Mouse (Mus musculus) frontal cortex, postnatal 14 days (tissue): ENCODE results near the gene Alk.

Experiments used
- DNase-seq, 2 experiments: peaks; one replicate each; pipeline ENCODE4 v3.0.0; 2022; ENCODE audit warnings: low spot score in 2 of 2

The Alk gene

DNA sequence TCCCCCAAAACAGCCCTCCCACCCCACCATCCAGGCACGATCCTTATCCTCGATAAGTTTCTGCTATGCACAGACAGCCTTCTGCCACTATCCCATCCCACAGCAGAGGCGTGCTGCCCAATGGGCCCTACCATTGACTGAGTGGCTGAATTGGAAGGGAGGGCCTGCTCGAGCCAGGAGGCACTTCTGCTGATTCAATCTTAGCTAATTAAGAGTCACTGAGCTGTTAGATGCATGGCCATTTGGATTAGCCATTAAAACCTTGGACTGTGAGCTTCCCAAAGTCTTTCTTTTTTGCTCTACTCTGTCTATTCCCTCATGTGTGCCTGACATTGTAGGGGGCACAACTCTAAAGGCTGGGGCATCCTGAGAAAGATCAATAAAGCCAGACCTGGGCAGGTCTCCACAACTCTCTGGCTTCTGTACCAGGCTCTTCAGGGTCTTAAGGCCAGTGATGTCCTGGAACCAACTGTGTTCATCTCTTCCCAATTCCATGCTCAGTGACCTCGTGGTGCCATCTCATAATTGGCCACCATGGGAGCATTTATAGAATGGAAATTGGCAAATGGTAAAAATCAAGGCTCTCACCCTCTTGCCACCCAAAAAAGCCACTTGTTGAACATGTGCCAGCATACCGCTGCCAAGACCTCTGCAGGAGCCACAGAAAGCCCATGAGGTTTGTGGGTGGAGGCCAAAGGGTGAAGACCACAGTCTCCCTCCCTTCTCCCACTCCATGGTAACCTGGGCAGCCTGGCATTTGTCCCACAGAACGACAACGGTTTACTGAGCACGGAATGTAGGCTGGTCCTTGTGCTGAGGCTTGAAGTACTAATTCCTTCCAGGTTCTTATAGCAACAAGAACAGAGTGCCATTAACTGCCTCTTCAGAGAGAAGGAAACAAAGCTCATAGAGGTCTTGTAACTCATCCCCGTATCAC, 582.4 kb downstream of the Alk start:
- no peak for DNase-seq

DNA sequence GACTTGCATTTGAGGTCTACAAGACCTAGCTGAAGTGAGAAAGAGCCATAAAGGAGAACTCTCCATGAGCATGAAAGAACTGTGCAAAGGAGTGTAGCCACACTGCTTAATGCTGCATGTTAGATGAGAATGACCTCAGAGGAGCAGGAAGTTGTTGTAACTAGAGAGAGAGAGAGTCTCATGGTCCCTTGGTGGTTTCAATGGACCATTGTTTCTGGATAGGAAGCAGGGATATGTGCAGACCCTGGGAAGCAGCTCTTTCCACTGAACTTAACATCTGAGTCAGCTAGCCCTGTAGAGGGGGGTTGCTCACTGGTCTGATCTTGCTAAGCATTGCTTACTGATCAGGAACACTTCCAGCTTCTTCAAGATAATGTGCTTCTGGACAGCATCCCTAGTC, 587.1 kb downstream of the Alk start:
- DNase-seq: no peak

DNA sequence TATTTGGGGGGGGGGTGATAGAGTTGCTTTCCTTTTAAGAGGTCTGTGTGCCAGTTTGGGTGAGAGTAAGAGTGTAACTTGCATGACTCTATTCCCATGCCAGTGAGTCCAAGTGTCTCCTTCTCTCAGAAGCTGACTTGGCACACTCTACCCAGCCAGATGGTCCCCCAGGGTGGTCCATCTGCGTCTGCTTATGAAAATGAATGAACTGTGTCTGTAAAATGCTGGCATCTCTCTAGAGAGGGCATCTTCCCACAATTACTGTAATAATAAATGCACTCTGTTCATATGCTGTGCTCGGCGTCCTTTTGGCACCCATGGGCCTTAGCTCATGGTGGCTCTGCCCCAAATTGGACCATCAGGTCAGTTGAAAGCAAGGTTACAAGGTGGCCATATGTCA, 589.2 kb downstream of the Alk start:
- peak in 1 of 2 experiments; percentile 10 for DNase-seq

DNA sequence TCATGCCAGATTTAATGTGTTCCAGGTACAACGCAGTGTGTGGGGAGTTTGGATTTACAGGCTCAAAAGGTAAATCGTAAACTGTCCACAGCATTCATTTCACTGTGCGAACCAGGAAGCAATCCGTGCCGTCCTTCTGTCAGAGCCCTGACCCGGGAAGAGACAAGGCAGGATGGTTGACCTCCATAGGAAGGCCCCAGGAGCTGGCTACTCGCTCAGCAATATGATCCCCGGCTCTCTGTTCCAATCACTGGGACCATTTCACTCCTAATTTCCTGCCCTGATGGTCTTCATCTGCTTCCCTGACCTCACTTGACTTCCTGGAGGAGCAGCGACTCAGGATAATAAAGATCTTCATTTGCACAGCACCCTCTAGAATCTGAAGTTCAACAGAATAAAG, 591.7 kb downstream of the Alk start:
- DNase-seq: no peak

DNA sequence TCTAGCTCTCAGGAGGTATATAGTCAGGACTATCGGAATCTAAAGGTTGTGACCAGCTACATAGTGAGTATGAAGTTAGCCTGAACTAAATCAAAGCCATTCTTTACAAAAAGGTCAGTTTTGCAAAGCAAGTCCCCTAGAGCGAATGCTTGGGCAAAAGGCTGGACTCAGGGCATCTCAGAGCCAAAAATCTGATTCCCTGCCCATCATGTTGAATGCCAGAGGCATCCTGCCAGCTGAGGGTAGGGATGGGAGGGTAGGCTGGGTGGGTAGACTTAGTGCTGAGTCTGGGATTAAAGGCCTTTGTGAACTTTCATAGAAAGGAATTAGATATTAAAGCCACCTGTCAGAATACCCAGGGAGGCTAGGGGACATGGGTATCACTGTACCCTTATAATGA, 594.6 kb downstream of the Alk start:
- no peak for DNase-seq

DNA sequence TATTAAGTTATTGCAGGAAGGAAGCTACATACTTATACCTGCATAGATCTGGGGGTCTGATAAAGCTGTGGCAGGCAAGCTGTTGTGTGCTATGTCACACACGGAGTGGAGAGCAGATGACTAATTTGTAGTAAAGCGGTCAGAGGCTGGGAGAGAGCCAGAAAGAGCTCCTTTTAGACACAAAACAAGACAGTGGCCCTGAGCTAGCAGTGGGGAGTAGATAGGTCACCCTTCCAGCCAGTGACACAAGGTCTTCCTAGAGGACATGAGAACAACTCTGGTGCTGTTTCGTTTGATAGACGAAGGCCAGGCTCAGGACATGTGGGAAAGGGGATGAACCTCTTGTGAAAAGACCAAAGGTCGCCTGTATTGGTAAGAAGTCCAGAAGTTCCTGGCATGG, 596.0 kb downstream of the Alk start:
- DNase-seq: no peak

DNA sequence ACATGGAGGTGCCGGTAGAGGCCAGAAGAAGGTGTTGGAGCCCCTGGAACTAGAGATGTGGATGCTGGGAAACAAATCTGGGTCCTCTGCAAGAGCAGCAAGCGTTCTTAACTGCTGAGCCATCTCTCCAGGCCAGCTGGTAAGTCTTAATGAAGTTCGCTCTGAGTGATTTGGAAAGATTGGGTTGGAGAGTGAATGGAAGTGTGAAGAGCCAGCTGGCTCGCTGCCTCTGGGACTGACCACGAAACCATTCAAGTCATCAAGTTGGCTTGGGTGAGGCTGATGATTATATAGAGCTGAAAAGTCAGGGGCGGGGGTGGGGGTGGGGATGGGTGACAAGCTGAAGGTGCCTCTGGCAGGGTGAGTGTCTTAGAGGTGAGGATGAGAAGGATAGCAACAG, 599.1 kb downstream of the Alk start:
- no peak for DNase-seq

DNA sequence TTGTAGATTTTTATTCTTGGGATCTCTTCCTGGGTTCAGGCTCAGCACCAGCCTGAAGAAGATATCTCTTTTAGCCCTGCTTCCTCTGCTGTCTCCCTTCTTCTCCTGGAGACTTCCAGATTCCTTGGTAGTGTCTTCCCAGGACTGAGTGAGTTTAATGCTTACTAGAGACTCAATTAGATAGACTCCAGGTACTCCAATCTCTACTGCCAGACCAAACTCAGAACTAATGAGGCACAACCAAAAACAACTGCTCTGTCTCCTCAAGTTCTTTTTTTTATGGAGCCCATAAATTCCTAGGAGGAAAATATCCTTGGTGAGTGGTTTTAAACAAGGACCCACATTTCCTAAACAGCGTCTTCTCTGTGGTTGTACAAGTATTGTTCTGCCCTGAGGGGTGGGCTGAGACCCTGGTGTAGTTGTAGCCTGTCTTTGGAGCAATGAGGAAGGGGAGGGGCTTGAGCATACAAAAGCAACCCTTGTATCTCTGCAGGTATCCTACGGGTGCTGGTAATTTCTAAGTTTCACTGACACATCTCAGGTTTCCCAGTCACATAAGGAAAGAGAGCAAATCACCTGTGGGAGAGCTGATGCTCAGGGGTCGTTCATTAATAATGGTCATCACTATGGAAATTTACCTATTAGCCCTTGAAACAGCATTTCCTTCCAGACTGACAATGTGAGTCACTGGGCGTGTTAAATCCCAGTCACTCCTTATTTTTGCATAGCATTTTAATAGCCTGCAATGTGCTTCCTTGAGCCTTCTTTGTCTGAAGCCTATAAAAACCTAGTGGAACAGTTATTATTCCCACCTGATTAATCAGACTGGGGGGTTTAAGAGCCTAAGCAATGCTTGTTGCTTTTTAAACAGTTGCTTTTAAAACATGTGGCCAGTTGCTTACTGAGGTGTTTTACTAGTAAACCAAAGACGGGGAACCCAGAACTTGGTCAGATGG, 604.6 kb downstream of the Alk start:
- DNase-seq: no peak

DNA sequence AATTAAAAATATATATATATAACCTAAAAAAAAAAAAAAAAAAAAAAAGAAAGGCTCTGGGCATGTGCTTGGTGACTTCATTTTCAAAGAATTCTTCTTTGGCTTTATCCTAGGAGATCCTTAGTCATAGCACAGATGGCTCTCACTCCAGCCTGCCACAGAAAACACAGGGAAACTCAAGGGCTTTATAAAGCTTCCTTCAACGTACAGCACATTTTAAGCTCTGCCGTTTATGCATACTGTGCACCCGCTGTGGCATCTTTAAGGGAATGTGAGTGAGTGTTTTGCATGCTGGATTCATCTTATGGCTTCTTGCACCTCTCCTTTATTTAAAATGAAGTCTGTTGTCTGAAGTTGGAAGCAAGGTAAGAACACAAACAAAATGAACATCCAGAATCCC, 606.7 kb downstream of the Alk start:
- DNase-seq: peak; percentile 16 to 29

DNA sequence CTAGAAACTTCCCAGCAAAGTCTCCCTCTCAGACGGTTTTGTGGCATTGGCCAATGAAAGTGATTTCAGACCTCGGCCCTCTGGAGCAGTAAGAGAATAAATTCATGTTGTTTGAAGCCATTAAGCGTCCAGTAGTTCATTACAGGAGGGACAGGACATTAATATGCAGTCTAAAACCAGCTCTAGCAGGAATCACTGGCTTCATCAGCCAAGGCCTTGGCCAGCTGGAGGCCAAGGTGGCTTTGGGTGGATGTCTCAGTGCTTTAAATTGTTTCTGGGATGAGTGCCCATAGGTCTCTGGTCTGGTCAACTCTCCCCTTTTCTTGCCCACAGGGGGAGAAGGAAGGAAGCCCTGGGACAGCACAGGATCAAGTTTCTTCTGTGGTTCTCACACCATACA, 608.9 kb downstream of the Alk start:
- no peak for DNase-seq

DNA sequence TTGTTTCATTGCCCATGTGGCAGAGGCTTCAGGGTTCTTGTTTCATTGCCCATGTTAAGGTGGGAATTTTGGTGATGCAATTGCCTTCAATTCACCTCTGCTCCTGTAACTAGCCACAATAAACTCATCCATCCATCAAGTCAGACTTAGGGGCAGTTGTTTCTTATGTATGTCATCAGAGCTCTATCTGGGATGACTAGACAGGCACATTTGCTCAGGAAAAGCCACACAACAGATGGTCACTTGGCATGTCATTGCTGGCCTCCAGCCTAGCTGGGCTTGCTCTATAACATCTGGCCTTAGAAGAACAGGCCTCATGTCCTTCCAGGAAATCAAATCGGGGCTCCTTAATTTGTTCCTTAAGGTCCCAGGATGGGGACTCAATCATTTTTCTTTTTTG, 610.3 kb downstream of the Alk start:
- DNase-seq: no peak

DNA sequence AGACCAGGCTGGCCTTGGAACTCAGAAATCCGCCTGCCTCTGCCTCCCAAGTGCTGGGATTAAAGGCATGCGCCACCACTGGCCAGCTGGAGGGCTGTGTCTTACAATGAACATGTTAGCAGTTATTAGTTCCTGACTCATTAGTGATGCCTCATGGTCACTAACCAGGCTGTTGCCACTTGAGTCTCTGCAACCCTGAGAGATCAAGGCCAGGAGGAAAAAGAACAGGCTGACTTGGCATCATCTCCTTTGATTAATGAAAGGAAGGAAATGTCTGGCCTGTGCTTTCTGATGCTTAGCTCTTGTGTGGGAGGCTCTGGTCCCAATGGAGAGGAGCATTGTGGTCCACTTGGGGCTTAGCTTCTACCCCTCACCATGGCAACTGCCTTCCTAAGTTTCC, 611.4 kb downstream of the Alk start:
- no peak for DNase-seq

GRCm38 (mm10) chr17:71991260-71991659, 613.2 kb downstream of the Alk start:
- no peak for DNase-seq

DNA sequence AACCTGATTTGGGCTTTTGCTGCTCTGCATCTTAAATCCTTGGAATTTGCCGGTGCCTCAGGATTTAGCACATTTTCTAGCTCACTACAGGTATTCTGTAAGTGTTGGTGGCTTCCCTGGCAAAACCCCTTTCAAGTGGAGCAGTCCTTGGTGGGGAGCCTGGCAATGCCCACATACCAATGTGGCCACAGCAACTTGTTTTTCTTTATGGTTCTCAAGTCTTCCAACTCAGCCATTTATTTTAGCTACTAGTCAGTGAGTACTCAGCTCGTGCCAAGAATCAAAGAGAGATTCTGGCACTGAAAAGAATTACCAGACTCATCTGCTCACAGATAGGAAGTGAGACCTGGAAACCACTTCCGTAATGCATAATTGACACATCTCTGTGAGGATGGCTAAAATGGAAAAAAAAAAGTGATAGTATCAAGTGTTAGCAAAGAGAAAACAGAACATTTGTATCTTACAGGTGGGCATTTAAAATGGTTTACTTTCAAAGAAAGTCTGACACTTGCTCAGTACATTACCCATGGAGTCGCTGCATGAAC, 614.2 kb downstream of the Alk start:
- DNase-seq: no peak

DNA sequence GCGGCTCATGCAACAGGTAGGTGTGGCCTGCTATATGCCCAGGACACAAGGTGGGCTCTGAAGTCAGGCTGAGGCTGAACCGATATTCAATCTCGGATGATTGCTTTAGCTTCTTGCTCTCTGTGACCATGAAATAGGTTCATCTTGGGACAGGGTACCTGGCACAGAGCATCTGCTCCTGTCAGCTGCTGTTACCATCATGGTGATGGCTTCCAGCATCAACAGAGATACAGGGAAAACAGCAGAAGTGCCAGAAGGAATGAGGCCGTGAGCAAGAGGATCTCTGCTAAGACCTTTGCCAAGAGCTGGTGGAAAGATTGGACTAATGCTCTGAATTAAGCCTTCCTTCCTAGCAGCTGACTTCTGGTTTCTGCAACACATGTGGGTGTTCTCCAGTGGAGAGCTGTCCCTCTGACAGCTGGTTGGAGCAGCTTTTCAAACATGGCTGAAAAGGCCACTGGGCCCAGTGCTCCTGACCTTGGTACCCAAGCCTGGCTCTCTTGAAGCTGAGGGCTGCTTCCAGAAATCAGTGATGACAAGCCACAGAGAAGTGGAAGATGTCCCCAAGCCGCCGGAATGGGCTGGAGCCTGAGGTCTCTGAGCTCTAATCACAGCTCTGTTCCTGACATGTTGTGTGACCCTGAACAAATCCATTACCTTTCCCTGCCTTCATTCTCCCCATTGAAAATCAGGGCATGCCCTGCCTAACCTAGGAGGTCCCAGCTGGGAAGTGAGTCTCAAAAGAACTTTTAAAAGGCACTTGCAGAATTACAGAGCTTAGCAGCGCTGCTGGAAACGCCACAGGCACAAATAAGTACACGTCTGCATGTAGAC, 615.5 kb downstream of the Alk start:
- DNase-seq: no peak

GRCm38 (mm10) chr17:71986998-71987397, 617.4 kb downstream of the Alk start:
- DNase-seq: no peak

- DNase-seq: no peak
These were observed 618.0 kb downstream of the Alk start for GRCm38 (mm10) chr17:71986456-71986855.

GRCm38 (mm10) chr17:71981177-71981576, 623.2 kb downstream of the Alk start:
- no peak for DNase-seq

- no peak for DNase-seq
These were observed 623.8 kb downstream of the Alk start for GRCm38 (mm10) chr17:71980518-71981145.

DNA sequence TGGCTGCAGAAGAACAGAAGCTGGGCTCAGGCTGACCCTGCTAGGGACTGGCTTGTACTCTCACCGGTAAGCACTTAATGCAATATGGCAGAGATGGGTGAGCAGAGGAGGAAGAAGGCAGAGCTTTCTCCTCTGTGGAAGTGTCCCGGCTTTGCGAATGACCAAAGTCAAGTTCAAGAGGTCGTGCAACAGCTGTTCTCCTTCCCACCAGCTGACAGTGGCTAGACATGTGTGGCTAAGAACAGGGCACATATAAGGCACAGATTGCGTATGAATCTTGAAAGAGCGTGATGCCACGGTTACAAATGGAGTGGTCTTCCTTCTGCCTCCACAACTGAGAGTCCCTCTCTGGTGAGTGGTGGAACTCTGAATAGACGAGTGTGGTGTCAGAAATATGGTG, 625.3 kb downstream of the Alk start:
- DNase-seq: no peak

- no peak for DNase-seq
These were observed 627.8 kb downstream of the Alk start for GRCm38 (mm10) chr17:71976661-71977060.
